9 mouse cellular contexts compared by ENCODE assay signal in genomic region chr8:73003858-73004257, GRCm38 (mm10).
DNase-seq lines count a peak whose midpoint lies in the region; ATAC-seq and TF ChIP-seq lines count a peak whose summit lies in the region.
"Had no signal": no experiment of that assay in that cellular context is flagged by ENCODE, and none has a peak within 500 bp of the region (broad histone marks: within the 10 kb centered on the region; RNA-seq: fewer than 3 reads in every experiment).

No protein-coding gene starts in this region.

- no peaks in the 10 kb centered on the region for H3K36me3 ChIP-seq in CH12.LX (replicated peaks in 1 of 2; ENCODE audit: control insufficient read depth in 1 of 2, insufficient read depth in 1 of 2, low read length in 1 of 2)
- H3K36me3 ChIP-seq in forebrain, embryonic 14.5 days (ENCODE audit: control insufficient read depth, insufficient read depth, low read length): no peaks in the 10 kb centered on the region
- no peaks in the 10 kb centered on the region for H3K36me3 ChIP-seq in limb, embryonic 14.5 days (ENCODE audit: control insufficient read depth, insufficient read depth, low read length)
- no peaks in the 10 kb centered on the region for H3K36me3 ChIP-seq in neural tube, embryonic 15.5 days
- H3K36me3 ChIP-seq: limb, embryonic 13.5 days had no signal

- H3K4me2 ChIP-seq in CH12.LX (ENCODE audit: insufficient read depth, low read depth, poor library complexity, severe bottlenecking): no peak overlapping the region
- H3K4me2 ChIP-seq in forebrain, embryonic 14.5 days (ENCODE audit: low read length): no peak overlapping the region
- H3K4me2 ChIP-seq in limb, embryonic 14.5 days (replicated peaks; ENCODE audit: low read depth, low read length, severe bottlenecking): no peak overlapping the region
- no peak overlapping the region for H3K4me2 ChIP-seq in neural tube, embryonic 15.5 days
- H3K4me2 ChIP-seq: limb, embryonic 13.5 days had no signal

- peak; percentile 57; the same call in 1 of the 2 replicates for ATAC-seq in forebrain, embryonic 14.5 days
- no peak for ATAC-seq in limb, embryonic 14.5 days (ENCODE audit: low FRiP score, low read depth)
- ATAC-seq in neural tube, embryonic 15.5 days (ENCODE audit: low FRiP score): peak; percentile 75; the same call in 1 of the 2 replicates
- no peak for ATAC-seq in erythroblast, adult 5-6 weeks (replicated peaks; ENCODE audit: low FRiP score, poor library complexity, severe bottlenecking)

- no peak for TF ChIP-seq POLR2A in CH12.LX (IDR thresholded peaks at IDR 0.05; ENCODE audit: low read depth, low read length)
- no peak for TF ChIP-seq POLR2A in limb, embryonic 14.5 days (IDR thresholded peaks at IDR 0.05; ENCODE audit: borderline replicate concordance, extremely low read depth, insufficient read depth, insufficient read length)

- dilution Hi-C loops in CH12.LX (cut with MboI; ENCODE audit: extremely low pct_ligation_motif_present, extremely low pct_unique_long_range_greater_than_20kb, low sequenced_read_pairs): no loop called here

- in situ Hi-C loops in CH12.LX (cut with MboI; ENCODE audit: low pct_ligation_motif_present, low pct_unique_long_range_greater_than_20kb, low sequenced_read_pairs): loop anchor here (25.0 kb wide), 1 partner anchor 208 kb away; no protein-coding TSS in a partner anchor

- TF ChIP-seq CTCF in CH12.LX (conservative IDR thresholded peaks at IDR 0.05 in 1 of 2, IDR thresholded peaks at IDR 0.05 in 1 of 2; ENCODE audit: low read depth in 2 of 2, low read length in 2 of 2): peak; percentile 41 to 61; a peak in 3 of 4 replicates

- H3K4me3 ChIP-seq in CH12.LX (replicated peaks in 1 of 3; ENCODE audit: low read depth in 2 of 3, low read length in 2 of 3, poor library complexity in 1 of 3): no peak overlapping the region
- H3K4me3 ChIP-seq in forebrain, embryonic 14.5 days (ENCODE audit: low read depth, low read length): no peak overlapping the region
- no peak overlapping the region for H3K4me3 ChIP-seq in limb, embryonic 14.5 days (replicated peaks; ENCODE audit: low read length)
- no peak overlapping the region for H3K4me3 ChIP-seq in neural tube, embryonic 15.5 days (replicated peaks)
- H3K4me3 ChIP-seq: limb, embryonic 13.5 days had no signal

- no peaks in the 10 kb centered on the region for H3K79me2 ChIP-seq in CH12.LX (replicated peaks; ENCODE audit: control insufficient read depth, extremely low read depth, insufficient read depth, poor library complexity, severe bottlenecking)

- no peak for TF ChIP-seq EP300 in CH12.LX (IDR thresholded peaks at IDR 0.05; ENCODE audit: low read length)

- H3K27me3 ChIP-seq in CH12.LX (replicated peaks): peaks cover 43% of the 10 kb centered on the region
- no peaks in the 10 kb centered on the region for H3K27me3 ChIP-seq in forebrain, embryonic 14.5 days (replicated peaks; ENCODE audit: control insufficient read depth, insufficient read depth, low read length)
- H3K27me3 ChIP-seq in limb, embryonic 14.5 days (ENCODE audit: control insufficient read depth, insufficient read depth, low read length): no peaks in the 10 kb centered on the region
- no peaks in the 10 kb centered on the region for H3K27me3 ChIP-seq in neural tube, embryonic 15.5 days (replicated peaks)
- H3K27me3 ChIP-seq: limb, embryonic 13.5 days had no signal

- no peaks in the 10 kb centered on the region for H3K4me1 ChIP-seq in CH12.LX (ENCODE audit: control insufficient read depth in 1 of 2, insufficient read depth in 2 of 2)
- no peaks in the 10 kb centered on the region for H3K4me1 ChIP-seq in forebrain, embryonic 14.5 days (ENCODE audit: control insufficient read depth, insufficient read depth, low read length)
- H3K4me1 ChIP-seq in limb, embryonic 14.5 days (ENCODE audit: control insufficient read depth, insufficient read depth, low read length): no peaks in the 10 kb centered on the region
- no peaks in the 10 kb centered on the region for H3K4me1 ChIP-seq in neural tube, embryonic 15.5 days
- H3K4me1 ChIP-seq: limb, embryonic 13.5 days had no signal

- H3K9me3 ChIP-seq in CH12.LX (replicated peaks; ENCODE audit: low read length): no peaks in the 10 kb centered on the region
- no peaks in the 10 kb centered on the region for H3K9me3 ChIP-seq in forebrain, embryonic 14.5 days (replicated peaks; ENCODE audit: control insufficient read depth, low read length)
- no peaks in the 10 kb centered on the region for H3K9me3 ChIP-seq in limb, embryonic 14.5 days (ENCODE audit: control insufficient read depth, low read length)
- H3K9me3 ChIP-seq in neural tube, embryonic 15.5 days (replicated peaks): no peaks in the 10 kb centered on the region
- H3K9me3 ChIP-seq: limb, embryonic 13.5 days had no signal

- no peak overlapping the region for H3K27ac ChIP-seq in CH12.LX (ENCODE audit: insufficient read depth, low read depth)
- no peak overlapping the region for H3K27ac ChIP-seq in forebrain, embryonic 14.5 days (ENCODE audit: low read depth, low read length)
- no peak overlapping the region for H3K27ac ChIP-seq in limb, embryonic 14.5 days (replicated peaks; ENCODE audit: low read depth, low read length)
- H3K27ac ChIP-seq in neural tube, embryonic 15.5 days (replicated peaks): no peak overlapping the region
- H3K27ac ChIP-seq: limb, embryonic 13.5 days had no signal

- H3K9ac ChIP-seq in CH12.LX (ENCODE audit: insufficient read depth, low read depth): no peak overlapping the region
- no peak overlapping the region for H3K9ac ChIP-seq in forebrain, embryonic 14.5 days (ENCODE audit: low read length)
- no peak overlapping the region for H3K9ac ChIP-seq in limb, embryonic 14.5 days (ENCODE audit: low read depth, low read length, severe bottlenecking)
- no peak overlapping the region for H3K9ac ChIP-seq in neural tube, embryonic 15.5 days (replicated peaks)
- H3K9ac ChIP-seq: limb, embryonic 13.5 days had no signal

- TF ChIP-seq RAD21 in CH12.LX (IDR thresholded peaks at IDR 0.05; ENCODE audit: low read depth, low read length): peak; percentile 33

- peak; percentile 14 to 31 for DNase-seq in heart, postnatal 14 days
- no peak for DNase-seq in heart, postnatal 25 days (ENCODE audit: low spot score)
- DNase-seq in CH12.LX (ENCODE audit: extremely low read depth): peak; percentile 26
- peak; percentile 70 for DNase-seq in brain, adult 2 months (ENCODE audit: low read depth, low spot score)
- DNase-seq in forebrain, embryonic 14.5 days (ENCODE audit: low spot score): peak; percentile 76
- peak; percentile 45 for DNase-seq in limb, embryonic 14.5 days (ENCODE audit: low spot score)

- WGBS in forebrain, embryonic 14.5 days: 41% methylated on average over 2 of the region's 2 CpGs
- 53% methylated on average over 2 of the region's 2 CpGs for WGBS in limb, embryonic 14.5 days
- 52% methylated on average over 2 of the region's 2 CpGs for WGBS in neural tube, embryonic 15.5 days

- intact Hi-C loops in heart, postnatal 14 days (cut with DNase I): loop anchor here (5.0 to 10.0 kb wide), 2 partner anchors 201 to 348 kb away; partner anchors contain the start of gene Large1
- intact Hi-C loops in heart, postnatal 25 days (cut with DNase I): loop anchor here (10.0 kb wide), 2 partner anchors 221 to 351 kb away; partner anchors contain the start of gene Large1

TF ChIP-seq in CH12.LX, 34 proteins besides CTCF, POLR2A, EP300 and RAD21:
- peak; percentile 26 for TF ChIP-seq SMC3 (IDR thresholded peaks at IDR 0.05; ENCODE audit: low read depth, low read length)
- TF ChIP-seq E2F4 (IDR thresholded peaks at IDR 0.05; ENCODE audit: insufficient replicate concordance, low read depth, low read length): no peak

Comparison
In these comparisons a context has a peak if more than half of its experiments do, and no peak if none do; other contexts are left out.
1. ATAC-seq: peak in forebrain, embryonic 14.5 days (single experiment) and neural tube, embryonic 15.5 days (single experiment); none in limb, embryonic 14.5 days (single experiment) and erythroblast, adult 5-6 weeks (single experiment).